Mouse (Mus musculus) cerebellum, adult 9-11 months (tissue): ENCODE measurements at regions not wholly inside any gene's neighbourhood (a gene's known extent, or its start where the extent isn't known, plus 50 kb on each side); places are given as distances from the start of the nearest gene placed in this dataset.

ENCODE experiments used
- DNase-seq: peaks from one replicate; pipeline ENCODE4 v3.0.0; 2022

DNA sequence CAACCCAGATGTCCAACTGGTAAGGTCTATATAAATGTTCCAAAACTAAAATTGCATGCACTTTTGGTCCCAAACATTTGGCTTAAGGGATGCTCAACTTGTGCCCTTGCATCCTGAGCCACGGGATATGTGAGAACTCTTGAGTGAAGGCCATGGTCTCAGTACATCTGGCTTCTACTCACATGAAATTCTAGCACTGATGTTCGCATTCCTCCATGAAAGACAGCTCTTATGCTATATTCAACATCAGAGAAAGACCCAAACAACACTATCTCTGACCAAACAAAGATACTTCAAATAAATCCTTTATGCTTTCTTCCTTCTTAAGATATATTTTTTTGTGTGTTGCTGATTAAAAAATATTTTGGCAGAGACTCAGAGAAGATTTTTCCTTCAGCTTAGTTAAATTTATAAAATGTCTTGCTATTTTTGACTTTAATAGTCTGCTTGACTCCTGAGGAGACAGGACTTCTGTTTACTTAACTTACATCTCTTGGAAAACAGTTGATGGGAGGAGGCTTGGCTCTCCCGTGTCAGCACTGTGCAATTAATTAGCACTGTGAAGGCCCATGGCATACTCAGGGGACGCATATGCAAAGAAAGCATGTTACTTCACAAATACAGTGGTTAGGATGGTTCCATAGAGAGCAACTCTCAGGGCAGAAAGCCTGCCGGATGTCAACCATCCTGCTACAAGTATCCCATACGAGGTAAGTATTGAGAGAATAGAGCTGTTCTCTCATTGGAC lies 230.9 kb downstream of the Gm19410 start:
- DNase-seq: no peak

- DNase-seq: no peak
Observed at GRCm38 (mm10) chr8:35999584-35999983, 234.0 kb downstream of the Gm19410 start.

GRCm38 (mm10) chr8:36004387-36004786 lies 238.8 kb downstream of the Gm19410 start:
- no peak for DNase-seq

DNA sequence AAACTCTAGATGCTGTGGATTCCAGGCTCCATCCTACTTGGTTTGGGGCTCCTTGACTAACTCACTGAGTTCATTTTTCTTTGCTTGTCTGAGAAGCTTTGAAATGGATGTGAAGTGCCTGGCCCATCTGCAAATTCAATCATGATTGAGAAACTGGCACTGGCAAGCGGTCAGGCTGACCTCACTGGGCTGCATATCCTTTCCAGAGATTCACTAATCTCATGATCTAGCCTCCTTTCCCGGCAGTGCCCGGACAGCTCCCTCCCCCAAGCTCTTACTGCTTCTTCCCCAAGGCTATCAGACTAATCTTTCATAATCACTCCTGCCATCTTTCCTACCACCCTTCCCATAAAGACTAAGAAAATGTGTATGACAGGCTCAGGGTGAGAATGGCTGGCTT lies 239.9 kb downstream of the Gm19410 start:
- no peak for DNase-seq

DNA sequence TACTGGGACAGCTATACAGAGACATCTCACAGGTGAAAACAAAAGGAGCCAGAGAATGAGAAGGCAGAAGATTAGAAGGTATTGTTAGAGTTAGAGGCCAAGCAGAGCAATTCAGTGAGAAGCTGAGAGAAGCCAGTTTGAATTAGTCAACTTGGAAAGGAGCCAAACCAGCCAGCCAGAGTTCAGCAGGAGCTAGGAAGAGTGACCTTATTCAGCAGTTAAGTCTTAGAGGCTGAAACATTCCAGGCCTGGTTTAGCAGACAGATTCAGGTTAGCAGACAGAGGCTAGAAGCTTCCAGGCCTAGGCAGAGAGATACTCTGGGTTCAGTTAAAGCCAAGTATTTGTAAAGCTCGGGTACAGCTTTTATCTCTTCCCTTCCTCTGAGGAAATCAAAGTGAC lies 242.1 kb downstream of the Gm19410 start:
- DNase-seq: no peak

GRCm38 (mm10) chr8:36009565-36009964 lies 244.0 kb downstream of the Gm19410 start:
- DNase-seq: peak; percentile 74

GRCm38 (mm10) chr8:36010446-36011217 lies 245.0 kb downstream of the Gm19410 start:
- DNase-seq: no peak

DNA sequence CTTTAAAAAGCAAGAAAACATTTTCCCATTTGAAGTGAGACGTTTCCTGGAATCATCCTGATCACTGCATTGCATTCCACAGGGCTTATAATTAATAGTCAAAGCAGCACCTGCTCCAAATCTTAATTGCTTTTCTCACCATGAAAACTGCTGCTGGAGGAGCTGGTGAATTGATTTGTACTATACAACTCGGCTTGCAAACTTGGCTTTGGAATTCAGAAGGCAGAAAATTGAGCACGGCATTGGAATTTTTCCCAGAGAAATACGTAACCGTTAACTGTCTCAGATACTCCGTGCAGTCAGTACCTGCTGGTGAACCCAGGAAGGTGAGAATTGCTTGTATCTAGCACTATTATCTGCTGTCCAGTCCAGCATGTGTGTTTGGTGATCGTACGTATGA lies 249.3 kb downstream of the Gm19410 start:
- no peak for DNase-seq

DNA sequence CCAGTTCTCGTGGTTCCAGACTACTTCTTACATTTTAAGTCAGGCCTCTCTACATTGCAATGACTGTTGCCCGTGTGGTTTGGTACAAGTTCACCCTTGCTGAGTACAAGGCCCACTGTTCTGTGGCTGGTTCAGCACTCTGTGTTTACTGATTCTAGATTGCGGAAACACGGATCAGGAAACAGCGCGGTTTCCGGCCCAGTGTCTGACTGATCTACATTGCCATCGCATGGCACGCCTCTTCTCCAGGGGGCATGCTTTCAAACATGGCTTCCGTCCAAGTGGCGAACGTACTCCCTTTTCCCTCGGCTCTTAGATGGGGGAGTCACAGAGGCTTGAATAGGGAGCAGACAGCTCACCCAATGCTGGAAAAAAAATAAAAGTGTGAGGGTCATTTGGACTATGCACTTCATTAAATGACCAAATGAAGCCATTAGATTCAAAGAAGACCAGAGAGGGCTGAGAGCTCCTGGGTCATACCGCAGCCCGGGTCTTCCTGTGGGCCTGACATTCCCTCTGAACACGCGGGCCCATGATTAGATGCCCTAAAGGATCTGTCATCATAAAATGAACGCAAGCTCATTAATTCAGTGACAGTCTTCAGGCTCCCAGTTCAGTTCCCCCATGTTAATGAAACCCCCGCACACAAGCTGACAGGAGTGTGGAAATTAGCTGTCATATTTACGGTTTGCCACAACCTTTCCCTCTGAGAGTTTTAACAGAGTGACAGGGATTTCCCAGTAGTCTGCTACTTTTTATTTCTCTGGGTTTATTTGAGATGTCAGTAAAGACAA lies 250.9 kb downstream of the Gm19410 start:
- DNase-seq: no peak

GRCm38 (mm10) chr8:36018993-36019753 lies 253.6 kb downstream of the Gm19410 start:
- no peak for DNase-seq

- DNase-seq: no peak
Observed at GRCm38 (mm10) chr8:36019895-36020294, 254.3 kb downstream of the Gm19410 start.

- DNase-seq: no peak
Observed at GRCm38 (mm10) chr8:36027586-36027985, 262.0 kb downstream of the Gm19410 start.

GRCm38 (mm10) chr8:36028121-36028955 lies 262.7 kb downstream of the Gm19410 start:
- DNase-seq: no peak

DNA sequence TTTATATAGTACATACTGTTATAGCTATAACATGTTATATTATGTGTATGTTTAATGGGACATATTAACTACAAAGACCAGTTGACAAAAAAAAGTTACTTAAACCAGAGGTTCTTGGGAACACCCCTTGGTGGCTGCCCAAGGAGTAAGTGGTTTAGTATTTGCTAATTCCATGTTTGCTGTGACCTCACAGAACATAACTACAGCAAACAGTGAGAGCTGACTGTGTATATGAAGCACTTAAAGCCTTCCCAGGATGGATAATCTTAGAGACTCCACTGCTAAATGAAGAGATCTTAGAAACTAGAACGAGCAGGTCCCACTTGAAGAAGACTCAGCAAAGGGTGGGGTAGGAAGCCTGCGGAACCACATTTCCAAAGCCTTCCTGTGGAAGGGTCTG lies 263.9 kb downstream of the Gm19410 start:
- no peak for DNase-seq

DNA sequence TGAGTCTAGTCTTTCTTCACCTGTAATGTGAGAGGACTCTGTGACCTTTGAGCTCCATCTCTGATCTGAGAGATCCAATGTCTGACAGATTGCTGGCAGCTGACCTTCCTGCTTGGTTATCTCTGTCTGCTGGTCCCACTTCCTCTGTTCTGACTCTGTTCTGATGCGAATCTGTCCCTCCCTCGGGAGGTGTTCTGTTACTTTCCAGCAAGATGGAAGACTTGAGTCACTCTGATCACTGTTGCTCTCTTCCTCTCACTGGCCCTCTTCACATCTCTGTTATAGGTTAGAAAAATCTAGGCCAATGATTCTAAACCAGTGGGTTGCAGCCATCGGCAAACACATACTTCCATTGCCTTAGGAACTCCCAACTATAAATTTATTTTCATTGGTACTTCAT lies 264.6 kb downstream of the Gm19410 start:
- DNase-seq: no peak

DNA sequence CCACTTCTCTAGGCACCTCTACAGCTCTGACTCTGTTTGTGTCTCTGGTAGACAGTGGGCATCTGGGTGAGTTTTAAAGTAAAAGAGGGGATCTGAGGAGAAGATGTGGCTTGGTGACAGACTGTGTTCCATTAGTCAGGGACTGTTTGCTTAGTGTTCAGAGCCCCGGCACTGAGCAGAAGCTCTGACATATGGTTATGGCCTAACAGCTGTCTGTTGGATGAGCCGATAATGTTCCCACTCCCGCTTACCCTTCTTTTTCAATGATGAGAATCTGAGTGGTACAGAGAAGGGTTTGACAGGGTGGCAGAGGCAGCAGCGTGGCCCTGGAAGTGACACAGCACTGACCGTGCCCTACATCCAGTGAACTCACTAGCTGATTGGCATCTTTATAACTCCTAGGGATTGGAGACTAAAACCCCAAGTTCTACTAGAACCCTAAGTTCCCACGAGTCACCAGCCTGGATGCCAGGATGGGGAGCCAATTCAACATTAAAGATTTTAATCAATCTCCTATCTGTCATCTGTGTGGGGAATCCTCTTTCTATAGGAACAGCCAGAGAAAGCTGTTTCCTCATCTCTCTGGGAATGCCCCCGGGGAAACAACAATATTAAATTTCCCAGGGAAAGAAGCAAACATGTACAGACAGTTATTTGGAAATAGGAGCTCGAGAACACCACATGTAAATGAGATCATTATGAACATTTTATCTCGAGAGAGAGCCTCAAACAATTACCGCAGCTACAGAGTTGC lies 266.6 kb downstream of the Gm19410 start:
- no peak for DNase-seq

DNA sequence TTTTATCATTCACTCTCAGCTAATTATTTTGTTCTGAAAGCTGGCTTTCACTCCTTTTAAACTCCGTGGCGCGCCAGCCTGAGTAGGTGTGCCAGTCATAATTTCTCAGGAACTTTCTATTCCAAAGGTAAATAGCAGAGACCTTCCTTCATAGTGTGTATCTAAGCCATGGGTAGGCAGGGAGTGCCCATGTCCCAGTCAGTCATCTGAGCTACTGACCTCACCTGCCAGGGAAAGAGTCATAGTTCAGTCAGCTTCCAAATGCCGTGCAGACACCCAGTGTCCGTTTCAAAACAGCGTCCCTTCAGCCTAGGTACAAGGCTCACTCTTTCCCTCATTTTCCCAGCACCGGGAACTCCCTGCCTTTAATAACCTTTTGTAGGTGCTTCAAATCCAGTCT lies 269.7 kb downstream of the Gm19410 start:
- DNase-seq: no peak

GRCm38 (mm10) chr8:36036271-36036670 lies 270.7 kb downstream of the Gm19410 start:
- DNase-seq: no peak

- DNase-seq: no peak
Observed at GRCm38 (mm10) chr8:36041222-36041864, 275.8 kb downstream of the Gm19410 start.

- no peak for DNase-seq
Observed at GRCm38 (mm10) chr8:36042594-36042993, 277.0 kb downstream of the Gm19410 start.
